Mouse (Mus musculus) midbrain, embryonic 11.5 days (tissue): ENCODE data around the gene Plxnb3. TPM values are rescaled to one million over a fixed set of nuclear protein-coding genes. Genes with fewer than 3 reads are reported as not detected.

ENCODE experiments used
- ATAC-seq: fragments of 200-750 bp; cut with Nextera tagmentation; 2 replicates; pipeline ENCODE4 v1.8.0; 2017; ENCODE audit warnings: moderate TSS enrichment, moderate library complexity; ENCODE audit not compliant: low FRiP score
- DNase-seq: peaks from one replicate; pipeline ENCODE4 v3.0.0; 2015; ENCODE audit warnings: low spot score; ENCODE audit errors: missing footprints
- H3K27ac ChIP-seq: fragments of 300-500 bp; sonication (generic); 2 replicates; pipeline ENCODE4 v1.5.1; 2014; ENCODE audit warnings: low read depth, low read length
- H3K27me3 ChIP-seq: fragments of 300-500 bp; sonication (generic); 2 replicates; pipeline ENCODE4 v1.6.1; 2014; ENCODE audit warnings: mild to moderate bottlenecking, low read length, moderate library complexity, mixed read lengths; ENCODE audit not compliant: control insufficient read depth, insufficient read depth
- H3K36me3 ChIP-seq: fragments of 300-500 bp; sonication (generic); 2 replicates; pipeline ENCODE4 v1.6.1; 2014; ENCODE audit warnings: mild to moderate bottlenecking, low read length, moderate library complexity, mixed read lengths; ENCODE audit not compliant: control insufficient read depth, insufficient read depth
- H3K4me1 ChIP-seq: fragments of 300-500 bp; sonication (generic); 2 replicates; pipeline ENCODE4 v1.6.1; 2014; ENCODE audit warnings: low read length; ENCODE audit not compliant: control insufficient read depth, insufficient read depth
- H3K4me2 ChIP-seq: fragments of 300-500 bp; sonication (generic); 2 replicates; pipeline ENCODE4 v1.6.1; 2014; ENCODE audit warnings: mild to moderate bottlenecking, moderate library complexity
- H3K4me3 ChIP-seq: fragments of 300-500 bp; sonication (generic); 2 replicates; pipeline ENCODE4 v1.5.1; 2014; ENCODE audit warnings: low read depth, low read length
- H3K9ac ChIP-seq: fragments of 300-500 bp; sonication (generic); 2 replicates; pipeline ENCODE4 v1.6.1; 2014; ENCODE audit warnings: low read length
- H3K9me3 ChIP-seq: fragments of 300-500 bp; sonication (generic); 2 replicates; pipeline ENCODE4 v1.6.1; 2016; ENCODE audit warnings: low read length; ENCODE audit not compliant: control insufficient read depth
- WGBS: fragments of 180-500 bp; shearing (Covaris S2); extraction: QIAGEN DNeasy Blood & Tissue Kit; methylation state at CpG from one replicate; pipeline ENCODE4 v1.1.7; 2014; 5-methylcytosine and 5-hydroxymethylcytosine counted together
- polyA plus RNA-seq: library from polyadenylated mRNA; unstranded; fragments of >200 nt; fragmentation: Nextera tagmentation; extraction: Ambion mirVana; gene quantifications from 2 replicates; pipeline ENCODE4 v1.2.1, GENCODE M21; 2014

The Plxnb3 gene
- polyA plus RNA-seq, result not detected in 2 replicates

DNA sequence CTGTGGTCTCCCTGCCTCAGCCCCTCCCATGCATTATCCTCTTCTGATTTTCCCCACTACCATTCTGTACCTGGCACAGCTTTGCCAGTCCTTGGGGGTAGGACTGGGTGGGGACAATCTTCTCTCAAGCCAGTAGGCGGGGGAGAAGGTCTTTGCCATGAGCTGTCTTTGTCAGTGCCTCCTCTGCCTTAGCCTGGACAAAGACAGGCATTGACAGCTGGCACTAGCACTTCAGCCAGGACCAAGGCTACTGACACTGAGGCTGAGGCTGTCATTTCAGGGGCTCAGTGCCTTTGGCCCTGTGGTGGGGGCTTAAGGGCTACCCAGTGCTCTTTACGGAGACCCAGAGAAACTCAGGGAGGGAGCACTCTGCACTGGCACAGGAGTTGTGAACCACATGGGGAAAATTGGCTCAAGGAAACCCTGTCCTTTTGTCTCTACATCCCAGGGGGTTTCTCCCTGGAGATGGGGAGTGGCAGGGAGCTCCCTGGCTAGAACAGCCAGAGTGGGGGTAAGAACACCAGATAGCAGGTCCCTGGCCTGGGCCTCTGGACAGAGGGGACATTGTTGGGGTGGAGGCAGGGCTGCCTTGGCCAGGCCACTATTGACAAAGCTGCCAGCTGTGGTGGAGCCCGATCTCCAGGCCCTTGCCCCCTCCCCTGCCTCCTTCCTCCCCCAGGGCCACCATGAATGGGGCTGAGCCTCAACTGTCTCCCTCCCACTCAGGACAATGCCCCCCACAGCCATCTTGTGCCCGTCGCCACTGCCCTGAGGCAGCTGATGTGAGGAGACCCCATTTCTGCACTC is at the start of gene Plxnb3:
Gene Plxnb3 (plus strand): TSS at position 757 of the 807 bp plus-strand sequence.
- ATAC-seq, result no peak
- Histone ChIP-seq H3K4me1 (no peaks in the 10 kb centered on the region), H3K27ac (no peak within 1 kb of the TSS), H3K9me3 (no peaks in the 10 kb centered on the region), H3K9ac (no peak within 1 kb of the TSS), H3K4me3 (no peak within 1 kb of the TSS), H3K36me3 (no peaks in the 10 kb centered on the region), H3K27me3 (no peaks in the 10 kb centered on the region), H3K4me2 (no peak within 1 kb of the TSS)
- WGBS, result 64% methylated on average over 5 of the region's 5 CpGs
- no peak for DNase-seq

DNA sequence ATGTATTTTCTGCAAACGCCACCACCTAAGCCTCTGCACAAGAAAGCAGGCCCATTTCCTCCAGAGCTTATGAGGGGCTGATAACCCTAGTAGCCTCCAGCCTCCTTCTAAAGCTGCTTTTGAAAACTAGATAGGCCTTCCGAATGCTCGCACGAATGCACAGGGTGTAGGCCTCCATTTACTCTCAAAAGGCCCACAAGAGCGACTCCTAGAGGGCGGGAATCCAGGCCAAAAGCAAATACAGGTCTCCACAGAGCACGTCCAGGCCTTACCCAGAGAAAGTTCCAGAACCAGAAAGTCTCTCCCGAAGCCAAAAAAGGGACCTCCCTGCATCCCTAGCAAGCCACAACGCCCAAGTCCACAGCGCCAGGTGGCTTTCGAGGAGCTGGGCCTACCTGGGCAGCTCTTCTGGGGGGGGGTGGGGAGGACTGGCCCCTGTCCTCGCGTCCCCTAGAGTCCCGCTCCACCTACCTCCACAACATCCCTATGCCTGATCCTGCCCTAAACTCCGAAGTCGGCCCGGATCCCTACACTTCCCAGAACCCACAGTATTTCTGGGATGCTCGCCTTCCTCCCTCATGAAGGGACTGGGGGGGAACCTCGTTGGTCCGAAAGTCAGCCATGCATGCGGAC is 41.3 kb upstream of the Plxnb3 start:
- H3K9me3 ChIP-seq, result no peaks in the 10 kb centered on the region
- H3K4me1 ChIP-seq, result peaks cover 19% of the 10 kb centered on the region
- no peaks in the 10 kb centered on the region for H3K27me3 ChIP-seq
- H3K36me3 ChIP-seq, result no peaks in the 10 kb centered on the region; the same call in 1 of the 2 replicates
- 27% methylated on average over 20 of the region's 21 CpGs for WGBS
- H3K4me2 ChIP-seq, result peak overlapping the region; percentile 66
- DNase-seq (peak; percentile 83), ATAC-seq (peak; percentile 57)
- H3K27ac ChIP-seq, result no peak overlapping the region
- peak overlapping the region; percentile 50 for H3K4me3 ChIP-seq
- peak overlapping the region; percentile 66 for H3K9ac ChIP-seq

DNA sequence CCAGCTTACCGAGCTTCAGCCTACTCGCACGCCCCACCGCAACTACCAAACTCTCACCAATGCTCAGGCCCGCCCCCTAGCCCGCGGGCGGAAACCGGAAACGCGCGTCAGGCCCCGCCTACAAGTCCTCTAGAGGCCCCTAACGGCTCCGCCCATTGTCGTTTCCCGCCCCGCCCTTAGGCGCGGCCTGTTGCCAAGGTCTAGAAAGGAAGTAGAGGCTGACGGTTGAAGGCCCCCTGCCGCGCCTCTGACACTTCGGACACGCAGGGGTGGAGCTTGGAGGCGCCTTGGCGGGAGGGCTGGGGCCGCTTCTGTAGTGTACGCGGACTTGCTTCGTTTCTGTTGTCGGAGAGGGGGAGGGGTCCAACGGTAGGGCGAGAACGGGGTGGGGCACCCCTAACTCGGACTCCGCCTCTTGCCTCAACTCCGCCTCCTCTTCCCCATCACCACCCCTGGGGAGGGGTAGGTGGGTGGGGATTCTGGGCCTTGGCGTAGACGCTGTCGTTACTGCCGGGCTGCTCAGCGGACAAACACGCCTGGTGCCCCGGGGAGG is 40.7 kb upstream of the Plxnb3 start, which contains the start of the genes Bcap31 and Abcd1:
Gene Bcap31 (minus strand): TSS at position 67 of the 553 bp plus-strand sequence.
Gene Abcd1 (plus strand): TSS at position 489 of the 553 bp plus-strand sequence.
- peak within 1 kb of the TSS; percentile 66 for H3K9ac ChIP-seq
- H3K27ac ChIP-seq, result peak within 1 kb of the TSS; percentile 67
- peak within 1 kb of the TSS; percentile 66 for H3K4me2 ChIP-seq
- DNase-seq, result peak; percentile 98
- peak; percentile 93 for ATAC-seq
- no peaks in the 10 kb centered on the region for H3K9me3 ChIP-seq
- H3K4me1 ChIP-seq, result peaks cover 19% of the 10 kb centered on the region
- H3K36me3 ChIP-seq, result no peaks in the 10 kb centered on the region; the same call in 1 of the 2 replicates
- H3K27me3 ChIP-seq, result no peaks in the 10 kb centered on the region
- WGBS, result 18% methylated on average over 31 of the region's 45 CpGs
- H3K4me3 ChIP-seq, result peak within 1 kb of the TSS; percentile 50

DNA sequence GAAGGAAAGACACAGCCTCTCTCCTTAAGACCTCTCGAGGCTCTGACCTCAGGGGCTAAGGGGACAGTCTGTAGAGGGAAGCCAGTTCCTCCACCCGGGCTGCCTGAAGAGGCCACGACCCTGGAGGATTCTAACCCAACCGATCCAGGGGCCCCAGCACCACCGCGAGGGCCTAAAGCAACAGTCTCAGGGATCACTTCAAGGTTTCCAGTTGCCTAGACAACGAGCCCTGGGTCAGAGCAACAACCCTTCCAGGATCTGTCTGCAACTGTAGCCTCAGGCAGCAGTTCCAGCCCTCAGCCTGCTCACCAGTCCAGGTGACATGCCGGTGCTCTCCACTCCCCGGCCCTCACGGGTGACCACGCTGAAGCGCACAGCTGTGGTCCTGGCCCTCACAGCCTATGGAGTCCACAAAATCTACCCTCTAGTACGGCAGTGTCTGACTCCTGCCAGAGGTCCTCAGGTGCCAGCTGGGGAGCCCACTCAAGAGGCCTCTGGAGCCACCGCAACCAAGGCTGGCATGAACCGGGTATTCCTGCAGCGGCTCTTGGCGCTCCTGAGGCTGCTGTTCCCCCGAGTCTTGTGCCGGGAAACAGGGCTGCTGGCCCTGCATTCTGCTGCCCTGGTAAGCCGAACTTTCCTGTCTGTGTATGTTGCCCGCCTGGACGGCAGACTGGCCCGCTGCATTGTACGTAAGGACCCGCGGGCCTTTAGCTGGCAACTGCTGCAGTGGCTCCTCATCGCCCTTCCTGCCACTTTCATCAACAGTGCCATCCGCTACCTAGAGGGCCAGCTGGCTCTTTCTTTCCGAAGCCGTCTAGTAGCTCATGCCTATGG is 40.0 kb upstream of the Plxnb3 start:
- peak; percentile 26; the same call in 1 of the 2 replicates for ATAC-seq
- DNase-seq, result peak; percentile 89
- Histone ChIP-seq H3K4me2 (peak overlapping the region; percentile 53), H3K4me1 (peaks cover 19% of the 10 kb centered on the region), H3K4me3 (peak overlapping the region; percentile 50), H3K27ac (peak overlapping the region; percentile 67; the same call in 1 of the 2 replicates), H3K9me3 (no peaks in the 10 kb centered on the region), H3K27me3 (no peaks in the 10 kb centered on the region), H3K36me3 (no peaks in the 10 kb centered on the region), H3K9ac (peak overlapping the region; percentile 66)
- 32% methylated on average over 30 of the region's 30 CpGs for WGBS

DNA sequence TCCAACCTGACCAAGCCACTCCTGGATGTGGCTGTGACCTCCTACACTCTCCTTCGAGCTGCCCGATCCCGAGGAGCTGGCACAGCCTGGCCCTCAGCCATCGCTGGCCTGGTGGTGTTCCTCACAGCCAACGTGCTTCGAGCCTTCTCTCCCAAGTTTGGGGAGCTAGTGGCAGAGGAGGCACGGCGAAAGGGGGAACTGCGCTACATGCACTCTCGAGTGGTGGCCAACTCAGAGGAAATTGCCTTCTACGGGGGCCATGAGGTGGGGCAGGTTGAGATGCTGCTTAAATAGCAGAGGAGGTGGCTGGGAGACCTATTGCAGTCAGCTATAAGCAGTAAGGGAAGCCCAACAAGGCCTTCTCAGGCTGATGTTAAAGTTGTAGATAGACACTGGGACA is 39.2 kb upstream of the Plxnb3 start:
- H3K27ac ChIP-seq, result no peak overlapping the region
- peak overlapping the region; percentile 53; the same call in 1 of the 2 replicates for H3K4me2 ChIP-seq
- no peak overlapping the region for H3K4me3 ChIP-seq
- H3K27me3 ChIP-seq, result no peaks in the 10 kb centered on the region
- WGBS, result 74% methylated on average over 11 of the region's 11 CpGs
- no peak overlapping the region for H3K9ac ChIP-seq
- ATAC-seq (no peak), DNase-seq (no peak)
- H3K36me3 ChIP-seq, result no peaks in the 10 kb centered on the region
- H3K9me3 ChIP-seq, result no peaks in the 10 kb centered on the region
- H3K4me1 ChIP-seq, result peaks cover 19% of the 10 kb centered on the region

DNA sequence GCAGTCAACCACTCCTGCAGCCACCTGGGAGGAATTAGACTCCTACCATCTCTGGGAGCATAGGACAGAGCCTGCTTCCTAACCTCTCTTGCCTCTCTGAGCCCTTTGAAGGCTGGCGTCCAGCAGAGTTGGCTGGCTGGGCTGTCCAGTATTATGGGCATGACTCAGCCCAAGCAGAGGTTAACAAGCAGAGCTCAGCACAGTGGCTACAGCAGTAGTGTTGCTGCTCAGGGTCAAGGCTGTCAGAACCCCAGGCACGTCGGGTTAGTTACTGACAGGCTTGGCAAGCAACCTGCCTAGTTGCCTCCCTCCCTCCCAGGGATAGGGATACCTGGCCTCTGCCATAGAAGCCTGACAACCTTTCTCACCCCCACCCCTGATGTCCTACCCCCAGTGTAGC is 38.6 kb upstream of the Plxnb3 start:
- no peaks in the 10 kb centered on the region for H3K9me3 ChIP-seq
- H3K4me2 ChIP-seq, result no peak overlapping the region
- H3K36me3 ChIP-seq, result no peaks in the 10 kb centered on the region
- 55% methylated on average over 3 of the region's 3 CpGs for WGBS
- H3K4me1 ChIP-seq, result peaks cover 19% of the 10 kb centered on the region
- H3K9ac ChIP-seq, result no peak overlapping the region
- no peak overlapping the region for H3K27ac ChIP-seq
- ATAC-seq (no peak), DNase-seq (no peak)
- H3K27me3 ChIP-seq, result no peaks in the 10 kb centered on the region
- H3K4me3 ChIP-seq, result no peak overlapping the region

DNA sequence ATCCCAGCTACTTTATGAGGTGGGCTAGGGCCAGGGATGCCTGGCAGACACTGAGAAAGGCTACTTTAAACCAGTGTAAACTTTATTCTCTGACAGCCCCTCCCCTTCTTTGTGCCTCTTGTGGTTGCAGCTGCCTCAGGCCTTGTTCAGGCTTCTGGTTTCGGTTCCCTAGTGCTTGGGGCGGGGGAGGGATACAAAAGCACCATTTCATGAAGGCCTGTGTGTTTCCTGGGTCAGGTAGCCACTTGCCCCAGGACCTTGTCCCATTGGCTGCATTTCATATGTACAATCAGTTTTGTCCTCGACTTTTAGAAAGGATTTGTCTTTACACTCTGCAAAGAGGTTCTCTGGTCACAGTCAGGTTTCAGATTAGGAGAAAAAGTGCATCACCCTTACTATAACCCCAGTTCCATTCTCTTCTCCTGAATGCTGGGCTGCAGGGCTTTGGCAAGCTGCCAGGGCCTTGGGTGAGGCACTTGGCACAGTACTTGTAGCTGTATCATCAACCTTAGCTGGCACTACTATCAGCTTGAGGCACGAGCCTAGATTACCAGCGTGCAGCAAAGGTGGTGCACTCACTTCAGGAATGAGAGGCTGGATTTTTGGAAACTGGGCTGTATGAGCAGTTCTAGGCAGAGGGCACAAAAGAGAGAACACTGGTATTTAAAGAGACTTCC is 38.1 kb upstream of the Plxnb3 start:
- ATAC-seq (no peak), DNase-seq (no peak)
- Histone ChIP-seq H3K4me2 (no peak overlapping the region), H3K9ac (no peak overlapping the region), H3K27ac (no peak overlapping the region), H3K4me1 (peaks cover 19% of the 10 kb centered on the region), H3K27me3 (no peaks in the 10 kb centered on the region), H3K36me3 (no peaks in the 10 kb centered on the region), H3K4me3 (no peak overlapping the region), H3K9me3 (no peaks in the 10 kb centered on the region)
- 64% methylated on average over 5 of the region's 5 CpGs for WGBS

DNA sequence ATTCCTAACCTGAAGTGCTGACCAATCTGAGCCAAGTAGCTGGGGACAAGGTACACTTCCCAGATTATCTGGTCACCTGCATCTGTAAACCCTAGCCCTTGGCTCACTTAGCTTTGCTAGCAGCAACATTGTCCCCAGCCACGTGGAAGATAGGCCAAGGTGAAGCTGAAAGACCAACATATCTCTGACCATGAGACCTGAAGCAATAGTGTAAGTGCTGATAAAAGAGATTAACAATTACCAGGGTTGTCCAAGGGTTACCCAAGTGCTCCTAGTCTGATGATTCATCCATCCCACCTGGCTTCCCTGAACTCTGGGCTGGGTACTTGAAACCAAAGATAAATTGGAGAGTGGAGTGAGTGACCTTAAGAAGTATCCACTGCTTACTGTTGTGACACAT is 26.0 kb upstream of the Plxnb3 start:
- H3K4me1 ChIP-seq, result no peaks in the 10 kb centered on the region
- DNase-seq (no peak), ATAC-seq (no peak)
- H3K4me3 ChIP-seq, result no peak overlapping the region
- no peak overlapping the region for H3K9ac ChIP-seq
- 68% methylated on average over 1 of the region's 1 CpGs for WGBS
- no peaks in the 10 kb centered on the region for H3K36me3 ChIP-seq
- no peaks in the 10 kb centered on the region for H3K27me3 ChIP-seq
- H3K9me3 ChIP-seq, result no peaks in the 10 kb centered on the region
- H3K27ac ChIP-seq, result no peak overlapping the region
- H3K4me2 ChIP-seq, result no peak overlapping the region
